Mouse (Mus musculus) testis, postnatal 14 days (tissue): ENCODE data around the gene Gabarapl1.

ENCODE experiments used
- DNase-seq: peaks from one replicate; pipeline ENCODE4 v3.0.0; 2021; ENCODE audit warnings: low spot score

Gabarapl1 gene

DNA sequence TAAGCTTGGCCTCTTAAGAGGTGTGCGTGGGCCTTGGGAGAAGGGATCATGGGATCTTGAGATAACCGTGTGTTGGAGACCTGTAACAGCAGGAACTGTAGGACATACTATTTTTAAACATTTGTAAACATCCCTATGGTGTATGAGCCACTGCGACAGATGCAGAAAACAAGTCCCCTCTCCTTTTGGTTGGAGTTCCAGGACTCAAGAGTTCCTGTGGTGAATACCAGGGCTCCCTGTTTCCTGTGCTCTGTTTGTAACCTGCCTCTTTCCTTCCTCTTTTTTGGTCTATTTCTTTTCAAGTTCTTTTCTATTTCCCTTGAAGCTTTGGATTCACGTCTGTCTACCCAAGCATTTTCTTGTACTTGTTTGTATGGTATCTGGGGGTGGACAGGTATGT is 2.8 kb downstream of the Gabarapl1 start:
- DNase-seq = no peak

DNA sequence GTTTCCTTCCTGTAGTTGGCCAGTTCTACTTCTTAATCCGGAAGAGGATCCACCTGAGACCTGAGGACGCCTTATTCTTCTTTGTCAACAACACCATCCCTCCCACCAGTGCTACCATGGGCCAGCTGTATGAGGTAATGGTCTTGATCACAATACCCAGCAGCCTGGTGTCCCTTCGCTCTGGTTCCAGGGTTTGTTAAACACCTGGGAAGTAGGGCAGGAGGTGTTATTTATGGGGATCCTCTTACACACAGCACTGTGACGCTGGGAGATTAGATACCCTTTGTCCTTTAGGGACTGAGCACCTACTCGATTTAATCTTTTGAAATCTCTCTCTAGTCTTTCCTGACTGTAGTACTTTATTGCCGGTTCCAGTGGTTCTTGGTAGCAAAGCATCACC is 5.6 kb downstream of the Gabarapl1 start:
- no peak for DNase-seq

DNA sequence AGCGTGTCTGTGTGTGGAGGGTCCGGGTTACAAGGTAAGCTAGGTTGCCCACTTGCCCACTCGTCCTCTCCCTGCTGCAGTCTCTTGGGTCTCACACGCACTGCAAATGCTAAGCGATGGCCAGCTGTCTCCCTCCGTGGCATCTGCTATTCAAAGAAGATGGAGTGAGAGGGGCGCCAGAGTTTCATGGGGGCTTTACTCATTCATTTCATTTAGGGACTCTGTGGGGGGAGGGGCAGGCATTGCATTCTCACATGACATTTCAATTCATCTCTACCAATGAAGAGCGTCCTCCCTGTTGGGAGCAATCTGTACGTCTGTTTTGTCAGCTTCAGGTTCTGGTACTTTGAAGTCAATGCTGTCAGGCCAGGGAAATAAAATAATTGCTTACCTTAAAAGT is 9.0 kb downstream of the Gabarapl1 start:
- no peak for DNase-seq

DNA sequence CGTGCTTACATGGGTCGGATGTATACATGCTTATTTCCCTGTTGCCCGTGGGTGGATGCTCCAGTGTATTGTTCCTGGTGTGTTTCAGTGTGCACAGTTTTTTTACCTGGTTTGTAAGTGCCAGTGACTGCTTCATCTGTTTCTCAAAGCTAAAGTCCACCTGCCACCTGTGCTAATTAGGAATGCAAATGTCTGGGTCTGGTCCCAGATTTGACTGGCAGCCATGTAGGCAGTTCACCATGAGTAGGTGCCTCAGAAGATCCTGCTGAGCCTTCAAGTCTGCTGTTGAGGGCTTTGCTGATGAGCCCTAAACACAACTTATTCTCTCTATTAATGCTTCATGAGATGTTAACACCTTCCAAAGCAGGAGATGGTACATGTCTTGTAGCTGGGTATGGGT is 9.6 kb downstream of the Gabarapl1 start:
- no peak for DNase-seq

DNA sequence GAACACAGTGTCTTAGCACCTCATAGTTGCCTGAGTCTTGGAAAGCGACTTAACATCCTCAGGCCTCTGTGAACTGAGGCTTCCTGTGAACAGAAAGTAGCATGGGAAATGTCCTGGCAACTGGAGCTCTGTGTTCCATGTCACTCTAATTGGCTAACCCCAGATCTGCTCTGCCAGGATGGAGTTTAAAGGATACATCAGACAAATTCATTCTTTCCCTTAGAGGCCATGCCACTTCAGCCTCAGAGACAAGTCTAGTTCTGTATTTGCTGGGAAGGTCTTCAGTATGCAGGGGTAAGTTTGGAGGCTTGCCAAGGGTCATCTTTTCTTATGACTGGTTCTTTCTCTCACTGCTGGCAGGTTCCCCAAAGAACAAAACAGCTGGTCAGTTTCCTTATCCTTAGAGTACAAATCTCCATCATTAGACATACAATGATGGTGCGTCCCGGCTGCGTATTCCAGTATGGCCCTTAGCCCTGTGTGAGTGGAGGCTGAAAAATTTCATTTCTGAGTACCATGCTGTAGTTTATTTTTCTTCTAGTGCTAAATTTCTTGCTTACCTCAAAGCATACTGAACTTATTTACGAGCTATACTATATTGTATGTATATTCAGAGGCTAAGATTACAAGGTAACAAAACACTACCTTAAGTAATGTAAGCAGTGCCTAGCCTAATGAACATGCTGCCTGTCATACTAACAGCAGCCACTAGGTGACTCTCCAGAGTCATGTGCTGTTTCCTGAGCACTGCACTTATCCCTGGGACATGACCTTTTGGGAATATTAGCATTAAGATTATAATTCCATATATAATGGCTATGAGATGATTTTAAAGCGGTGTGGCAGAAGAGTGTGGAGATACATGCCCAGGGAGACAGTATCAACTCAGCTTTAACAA is 11.0 kb downstream of the Gabarapl1 start:
- peak; percentile 23 for DNase-seq

DNA sequence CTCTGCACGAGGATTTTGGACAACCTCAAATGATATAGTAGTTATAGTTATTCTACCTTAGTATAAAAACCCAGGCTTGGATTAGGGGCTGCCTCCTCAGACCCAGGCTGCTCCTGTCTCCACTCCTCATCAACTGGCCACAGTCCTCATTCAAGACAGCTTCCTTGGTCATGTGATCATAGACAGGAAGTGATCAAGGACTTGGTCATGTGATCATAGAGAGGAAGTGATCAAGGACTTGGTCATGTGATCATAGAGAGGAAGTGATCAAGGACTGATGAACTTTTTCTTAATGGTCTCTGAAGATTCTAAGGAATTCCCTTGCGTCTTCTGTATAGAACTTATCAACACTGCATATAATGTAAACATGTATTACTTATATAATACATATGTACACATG is 14.3 kb downstream of the Gabarapl1 start:
- DNase-seq = no peak

DNA sequence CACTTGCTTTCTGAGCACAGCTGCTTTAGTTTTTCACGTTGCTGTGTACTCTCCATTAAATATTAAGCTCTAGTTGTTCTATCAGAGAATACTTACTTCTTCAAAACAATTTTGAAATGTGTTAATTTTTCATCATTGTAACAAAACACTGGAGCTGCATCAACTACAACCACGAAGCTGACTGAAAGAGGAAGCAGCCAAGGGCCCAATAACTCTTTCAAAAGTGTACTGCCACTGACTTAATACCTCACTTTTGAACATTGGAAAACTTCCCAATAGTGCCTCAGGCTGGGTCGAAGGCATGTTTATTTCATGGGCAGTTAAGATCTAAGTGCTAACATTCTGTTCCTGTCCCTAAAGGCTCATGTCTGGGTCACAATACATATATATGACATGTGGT is 15.0 kb downstream of the Gabarapl1 start:
- DNase-seq = no peak

DNA sequence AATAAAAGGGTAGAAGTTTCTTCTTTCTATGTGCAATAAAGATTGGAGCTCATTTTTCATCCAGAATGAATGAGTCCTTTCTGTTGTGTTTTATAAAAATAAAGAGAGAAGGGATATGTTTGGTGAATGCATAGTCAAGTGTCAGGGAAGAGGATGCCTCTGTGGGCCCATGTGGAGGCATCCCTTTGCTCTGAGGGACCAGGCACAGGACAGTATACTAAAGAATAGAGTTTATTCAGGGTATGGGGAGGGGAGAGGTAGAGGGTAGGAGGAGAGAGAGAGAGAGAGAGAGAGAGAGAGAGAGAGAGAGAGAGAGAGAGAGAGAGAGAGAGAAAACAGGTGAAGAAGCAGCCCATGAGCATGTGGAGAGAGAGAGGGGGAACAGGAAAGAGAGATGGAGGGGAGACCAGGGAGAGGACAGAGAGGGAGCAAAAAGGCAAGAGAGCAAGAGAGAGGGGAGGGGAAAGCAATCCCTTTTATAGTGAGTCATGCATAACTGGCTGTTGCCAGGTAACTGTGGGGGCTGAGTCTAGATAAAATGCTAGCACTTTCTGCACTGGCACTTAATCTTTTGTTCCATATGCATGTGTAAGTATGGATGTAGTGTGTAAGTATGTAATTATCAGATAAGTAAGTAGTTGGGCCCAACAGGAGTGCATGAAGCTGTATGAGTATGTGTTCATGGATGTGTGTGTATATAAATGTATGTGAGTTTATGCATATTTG is 24.5 kb downstream of the Gabarapl1 start:
- DNase-seq = no peak

DNA sequence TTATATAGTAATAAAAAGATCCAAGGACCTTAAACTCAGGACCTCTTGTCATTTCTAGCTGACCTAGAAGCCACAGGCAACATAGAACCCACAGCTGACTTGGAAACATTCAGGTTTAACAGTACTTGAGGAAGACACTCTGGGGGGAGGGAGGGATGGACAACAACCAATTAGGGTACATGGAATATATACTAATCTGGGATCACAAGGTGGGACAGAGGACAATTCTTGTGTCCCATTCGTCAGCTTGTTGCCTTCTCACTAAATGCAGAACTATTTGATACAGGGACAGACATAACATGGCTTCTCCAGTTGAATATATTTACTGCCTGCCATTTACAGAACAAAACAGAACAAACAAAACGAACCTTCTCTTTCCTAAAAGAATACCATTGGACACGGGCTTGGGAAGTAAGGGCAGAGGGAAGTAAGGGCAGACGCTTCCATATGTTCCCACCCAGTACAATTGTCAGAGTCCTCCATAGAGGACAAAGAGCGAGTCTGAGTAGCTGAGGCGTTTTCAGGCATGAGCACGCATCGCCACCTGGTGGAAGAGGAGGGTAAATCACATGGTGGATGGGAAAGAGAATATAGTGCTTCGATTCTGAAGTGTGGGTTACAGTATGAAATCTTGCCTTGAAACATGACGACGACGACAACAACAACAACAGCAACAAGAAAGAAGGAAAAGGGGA is 26.1 kb downstream of the Gabarapl1 start:
- DNase-seq = peak; percentile 38

DNA sequence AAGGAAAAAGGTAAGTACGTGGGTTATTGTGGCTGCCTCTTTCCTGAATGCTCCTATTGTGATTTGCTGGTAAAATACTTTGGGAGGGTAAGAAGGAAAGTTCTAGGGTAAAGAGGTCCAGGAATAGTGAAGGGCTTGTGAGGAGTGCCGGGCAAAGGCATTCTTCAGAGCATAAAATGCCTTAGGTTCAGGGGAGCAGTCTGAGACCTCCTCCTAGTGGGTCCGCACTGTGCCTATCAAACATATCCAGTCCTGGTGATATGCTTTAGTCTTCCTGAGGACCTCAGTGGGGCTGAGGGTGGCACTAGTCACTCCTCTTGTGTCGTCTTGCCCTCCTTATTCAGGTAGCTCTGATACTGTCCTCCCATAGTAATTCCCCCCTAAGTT is 26.7 kb downstream of the Gabarapl1 start:
- no peak for DNase-seq

DNA sequence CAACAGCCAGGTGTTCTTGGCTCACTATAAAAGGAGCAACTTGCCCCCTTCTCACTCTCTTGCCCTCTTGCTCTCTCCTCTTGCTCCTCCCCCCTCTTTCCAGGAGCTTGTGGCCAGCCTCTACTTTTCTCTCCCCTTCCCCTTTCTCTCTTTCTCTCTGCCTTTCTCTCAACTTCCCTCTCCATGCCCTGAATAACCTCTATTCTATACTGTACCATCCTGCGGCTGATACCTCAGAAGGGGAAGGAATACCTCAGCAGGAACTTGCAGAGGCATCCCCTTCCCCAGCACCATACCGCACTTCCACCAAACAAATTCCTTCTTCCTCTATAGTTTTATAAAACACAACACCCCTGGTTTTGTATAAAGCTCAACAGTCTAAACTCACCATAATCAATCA is 32.3 kb downstream of the Gabarapl1 start:
- no peak for DNase-seq

DNA sequence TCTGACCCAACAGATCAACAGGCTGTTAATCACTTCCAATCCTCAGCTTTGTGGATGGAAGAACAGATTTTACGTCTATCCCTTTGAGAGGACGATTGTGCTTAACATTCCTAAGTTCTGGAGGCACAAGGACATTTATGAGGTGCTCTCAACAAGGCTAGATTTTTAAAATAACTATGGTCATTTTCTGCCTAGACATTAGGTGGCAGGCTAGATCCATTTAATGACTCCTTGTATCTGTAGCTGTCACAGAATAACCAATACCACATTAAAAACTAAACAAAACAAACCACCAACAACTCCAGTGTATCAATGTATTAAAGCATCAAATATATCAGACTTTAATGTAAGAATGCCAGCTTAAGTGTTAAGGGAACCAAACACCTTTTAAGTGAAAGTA is 42.4 kb downstream of the Gabarapl1 start:
- no peak for DNase-seq

DNA sequence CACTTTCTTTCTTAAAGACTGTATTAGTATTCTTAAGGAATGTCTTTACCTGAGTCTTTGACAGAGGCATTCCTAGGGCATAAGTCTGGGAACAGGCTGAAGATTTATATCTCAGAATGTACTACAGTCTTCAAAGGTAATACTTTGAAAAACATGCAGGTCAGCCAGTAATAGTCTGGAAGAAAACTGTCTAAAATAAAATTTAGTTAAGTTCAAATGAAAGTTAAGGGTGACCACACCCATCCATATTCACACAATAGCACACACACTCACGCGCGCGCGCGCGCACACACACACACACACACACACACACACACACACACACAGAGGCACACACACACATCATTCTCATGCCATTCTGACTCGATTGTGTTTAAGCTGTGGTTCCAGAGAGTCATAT is 44.6 kb downstream of the Gabarapl1 start, which contains the start of gene Klre1:
Gene Klre1, plus strand, starts transcription at position 301 of the 400 bp plus-strand sequence.
- no peak for DNase-seq

DNA sequence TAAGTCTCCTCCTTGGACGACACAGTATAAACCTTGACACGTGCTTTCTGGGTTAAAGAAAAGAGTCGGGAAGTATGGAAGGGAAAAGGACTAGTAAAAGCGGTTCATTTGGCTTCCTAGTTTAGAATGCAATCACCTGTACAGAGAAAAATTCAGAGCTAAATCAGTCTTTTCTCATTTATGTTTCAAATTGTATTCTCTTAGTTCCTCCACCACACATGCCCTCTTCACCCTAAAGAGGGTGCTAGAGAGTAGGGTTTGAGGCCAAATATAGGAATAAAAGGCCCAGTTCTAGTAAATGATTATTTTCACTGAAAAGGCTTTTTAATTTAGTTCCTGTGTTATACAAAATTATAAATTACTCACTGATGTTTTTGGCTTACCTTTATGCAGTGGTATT is 48.3 kb downstream of the Gabarapl1 start:
- no peak for DNase-seq

DNA sequence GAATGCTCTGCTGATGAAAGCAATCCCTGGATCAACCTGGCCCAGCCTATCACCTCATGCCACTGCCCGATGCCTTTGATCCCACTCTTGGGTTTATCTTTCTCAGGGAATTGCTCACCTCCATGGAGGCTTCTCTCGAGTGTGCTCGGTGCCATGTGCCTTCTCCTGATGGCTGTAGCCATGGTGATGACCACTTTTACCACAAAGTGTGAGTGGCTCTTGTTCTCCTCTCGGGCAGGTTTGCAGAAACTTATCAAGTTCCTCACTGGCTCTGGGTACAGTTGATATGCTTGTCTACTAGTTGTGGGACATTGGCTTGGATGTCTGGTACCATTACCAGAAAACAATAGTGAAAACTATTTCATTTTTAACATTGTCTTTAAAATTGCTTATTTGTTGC is 48.9 kb downstream of the Gabarapl1 start:
- DNase-seq = no peak

DNA sequence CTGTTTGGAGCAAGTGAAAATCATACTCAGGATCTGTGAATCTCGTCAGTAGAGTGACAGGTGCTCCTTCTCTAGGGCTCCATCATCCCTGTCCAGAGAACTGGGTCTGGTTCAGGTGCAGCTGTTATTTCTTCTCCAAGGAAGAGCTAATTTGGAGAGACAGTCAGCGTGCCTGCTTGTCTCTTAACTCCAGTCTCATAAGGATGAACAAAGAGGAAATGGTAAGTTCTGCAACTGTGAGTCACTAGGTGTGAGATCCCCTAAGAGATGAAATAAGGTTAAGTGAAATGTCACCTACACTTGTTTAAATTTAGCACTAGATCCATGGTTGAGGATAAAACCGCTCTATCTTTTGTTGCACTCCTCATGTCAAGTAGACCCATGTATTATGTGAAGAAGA is 50.1 kb downstream of the Gabarapl1 start:
- DNase-seq = no peak

DNA sequence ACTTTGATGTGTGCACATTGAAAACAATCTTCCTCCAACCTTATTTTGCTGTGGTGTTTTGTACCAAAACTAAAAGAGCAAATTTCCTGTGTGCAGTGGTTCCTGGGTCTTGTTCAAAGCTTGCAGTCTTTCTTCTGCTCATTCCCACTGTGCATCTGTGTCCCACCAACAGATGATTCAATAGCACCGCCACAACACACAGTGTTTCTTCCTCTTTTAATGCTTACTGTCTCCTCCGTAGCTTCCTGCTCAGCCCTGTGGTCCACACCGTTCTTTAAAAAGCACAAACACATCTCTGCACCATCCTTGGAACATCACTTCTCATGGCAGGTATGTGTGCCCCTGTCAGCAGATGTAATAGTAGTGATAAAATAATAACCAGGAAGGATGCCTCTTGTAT is 58.5 kb downstream of the Gabarapl1 start, which contains the start of gene Klrd1:
Gene Klrd1, plus strand, starts transcription at position 275 of the 400 bp plus-strand sequence.
- no peak for DNase-seq
